In the genomic region with DNA sequence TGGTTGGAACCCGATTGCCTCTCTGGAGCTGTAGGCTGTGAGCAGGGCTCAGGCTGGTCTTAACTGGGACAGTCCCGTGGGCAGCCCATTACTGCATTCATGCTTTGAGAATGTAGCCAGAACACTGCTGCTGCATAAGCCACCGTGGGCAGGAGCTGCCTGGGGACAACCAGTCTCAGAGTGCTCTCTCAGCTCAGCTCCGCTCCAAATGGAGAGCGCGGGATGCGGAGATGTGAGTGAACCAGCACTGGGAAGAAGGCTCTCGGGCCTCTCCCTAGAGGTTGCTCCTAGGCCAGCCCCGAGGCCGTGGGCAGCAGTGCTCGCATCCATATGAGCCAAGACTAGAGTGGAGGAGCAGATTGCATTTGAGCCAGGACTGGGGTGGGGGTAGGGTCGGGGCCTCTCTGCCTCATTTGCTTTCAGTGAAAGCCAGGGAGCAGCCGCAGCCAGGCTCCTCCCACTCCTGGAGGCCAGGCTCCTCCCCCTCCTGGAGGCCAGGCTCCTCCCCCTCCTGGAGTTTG, we compare ENCODE assay signal across 8 mouse cellular contexts. TPM values are rescaled to one million over a fixed set of nuclear protein-coding genes. Genes with fewer than 3 reads are reported as not detected.
A peak's percentile ranks its signal among the peaks of the same experiment; 100 is the strongest.
DNase-seq lines count a peak whose midpoint lies in the region; ATAC-seq lines count a peak whose summit lies in the region.
"Had no signal": no experiment of that assay in that cellular context is flagged by ENCODE, and none has a peak within 500 bp of the region (broad histone marks: within the 10 kb centered on the region; RNA-seq: fewer than 3 reads in every experiment).

No protein-coding gene starts in this region.

- peak; percentile 65 for ATAC-seq in forebrain, embryonic 15.5 days (replicated peaks)
- ATAC-seq in neural tube, embryonic 15.5 days (ENCODE audit: low FRiP score): peak; percentile 21; the same call in 1 of the 2 replicates

- H3K4me3 ChIP-seq in forebrain, embryonic 15.5 days: no peak overlapping the region
- no peak overlapping the region for H3K4me3 ChIP-seq in neural tube, embryonic 15.5 days (replicated peaks)
- H3K4me3 ChIP-seq: megakaryocyte, embryonic 14.5 days had no signal

- peaks cover 10% of the 10 kb centered on the region for H3K4me1 ChIP-seq in forebrain, embryonic 15.5 days
- peaks cover 32% of the 10 kb centered on the region for H3K4me1 ChIP-seq in neural tube, embryonic 15.5 days
- H3K4me1 ChIP-seq: megakaryocyte, embryonic 14.5 days had no signal

- intact Hi-C loops in left cerebral cortex, postnatal 10 days (cut with DNase I): no loop called here

- H3K9me3 ChIP-seq in forebrain, embryonic 15.5 days: no peaks in the 10 kb centered on the region
- H3K9me3 ChIP-seq in neural tube, embryonic 15.5 days (replicated peaks): no peaks in the 10 kb centered on the region
- H3K9me3 ChIP-seq: megakaryocyte, embryonic 14.5 days had no signal

- H3K4me2 ChIP-seq in forebrain, embryonic 15.5 days (replicated peaks): no peak overlapping the region
- no peak overlapping the region for H3K4me2 ChIP-seq in neural tube, embryonic 15.5 days

- H3K27me3 ChIP-seq in forebrain, embryonic 15.5 days: no peaks in the 10 kb centered on the region
- 0 out of 2 replicates have a peak, but pooled peaks cover 3% of the 10 kb centered on the region for H3K27me3 ChIP-seq in neural tube, embryonic 15.5 days (replicated peaks)

- H3K36me3 ChIP-seq in forebrain, embryonic 15.5 days: peaks cover 16% of the 10 kb centered on the region; the same call in 1 of the 2 replicates
- peaks cover 14% of the 10 kb centered on the region for H3K36me3 ChIP-seq in neural tube, embryonic 15.5 days

- WGBS in forebrain, embryonic 15.5 days: 51% methylated on average over 13 of the region's 13 CpGs
- WGBS in neural tube, embryonic 15.5 days: 29% methylated on average over 13 of the region's 13 CpGs

- no peak overlapping the region for H3K27ac ChIP-seq in forebrain, embryonic 15.5 days (replicated peaks)
- H3K27ac ChIP-seq in neural tube, embryonic 15.5 days (replicated peaks): no peak overlapping the region

- peak; percentile 45 to 65 for DNase-seq in left cerebral cortex, adult 18-20 months (ENCODE audit: low spot score in 2 of 2)
- no peak for DNase-seq in left cerebral cortex, postnatal 10 days (ENCODE audit: extremely low spot score in 1 of 2, low spot score in 2 of 2)
- peak; percentile 61 for DNase-seq in kidney, postnatal 10 days
- DNase-seq in spleen, postnatal 10 days (ENCODE audit: low spot score in 2 of 2): no peak
- no peak for DNase-seq in frontal cortex, postnatal 14 days (ENCODE audit: low spot score in 2 of 2)

- H3K9ac ChIP-seq in forebrain, embryonic 15.5 days (replicated peaks): no peak overlapping the region
- no peak overlapping the region for H3K9ac ChIP-seq in neural tube, embryonic 15.5 days (replicated peaks)

RNA-seq across cellular contexts. Expression of gene Pkdcc, which starts 9.4 kb away (rescaled TPM):
- total RNA-seq in left cerebral cortex, adult 18-20 months (2021): 10 to 100 TPM; 12.4 to 15.5 TPM
- 10 to 100 TPM; 16.7 to 19.8 TPM for total RNA-seq in left cerebral cortex, postnatal 10 days (2021)
- 6.5 and 7.4 TPM in 2 replicates for polyA plus RNA-seq in forebrain, embryonic 15.5 days (2015; fragmentation: Nextera tagmentation; extraction: Ambion mirVana)
- polyA plus RNA-seq in neural tube, embryonic 15.5 days (2015; fragmentation: Nextera tagmentation; extraction: Ambion mirVana): 4.5 and 9.7 TPM in 2 replicates

Comparison
In these comparisons a context has a peak if more than half of its experiments do, and no peak if none do; other contexts are left out.
1. DNase-seq: peak in left cerebral cortex, adult 18-20 months (2 of 2) and kidney, postnatal 10 days (single experiment); none in left cerebral cortex, postnatal 10 days (0 of 2), spleen, postnatal 10 days (0 of 2) and frontal cortex, postnatal 14 days (0 of 2).